Mouse (Mus musculus) left cerebral cortex, adult 11 months (tissue): ENCODE results near the gene Axin1.

Experiments used
- DNase-seq: peaks from one replicate; pipeline ENCODE4 v3.0.0; 2022; ENCODE audit warnings: low spot score

Gene Axin1

GRCm38 (mm10) chr17:26239551-26239950, 101.1 kb downstream of the Axin1 start:
- DNase-seq: no peak

GRCm38 (mm10) chr17:26240120-26240790, 101.8 kb downstream of the Axin1 start:
- DNase-seq: no peak

- no peak for DNase-seq
Measured at GRCm38 (mm10) chr17:26240990-26241389, 102.5 kb downstream of the Axin1 start.

- peak; percentile 30 for DNase-seq
Measured at GRCm38 (mm10) chr17:26243471-26244100, 105.1 kb downstream of the Axin1 start.

GRCm38 (mm10) chr17:26244101-26244841, 105.8 kb downstream of the Axin1 start, which contains the start of gene Fam234a:
Gene Fam234a, minus strand, starts transcription at chr17:26244242.
- peak; percentile 89 for DNase-seq
